Mouse (Mus musculus) cerebellum, postnatal 10 days (tissue): ENCODE measurements around the gene Bpifb4.

Source experiments
- DNase-seq, 2 experiments: peaks; one replicate each; pipeline ENCODE4 v3.0.0; 2021; ENCODE audit warnings: mixed read lengths in 2 of 2

The Bpifb4 gene

DNA sequence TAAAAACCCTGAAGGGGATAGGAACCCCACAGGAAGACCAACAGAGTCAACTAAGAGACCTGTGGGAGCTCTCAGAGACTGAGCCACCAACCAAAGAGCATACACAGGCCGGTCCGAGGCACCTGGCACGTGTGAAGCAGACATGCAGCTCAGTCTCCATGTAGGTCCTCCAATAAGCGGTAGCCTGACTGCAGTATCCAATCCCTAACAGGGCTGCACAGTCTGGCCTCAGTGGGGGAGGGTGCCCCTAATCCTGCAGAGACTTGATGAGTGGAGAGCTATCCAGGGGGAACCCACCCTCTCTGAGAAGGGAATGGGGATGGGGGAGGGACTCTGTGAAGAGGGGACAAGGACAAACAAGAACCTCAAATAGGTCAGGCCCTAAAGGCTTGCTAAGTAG is 67.7 kb downstream of the Bpifb4 start:
- DNase-seq = no peak

DNA sequence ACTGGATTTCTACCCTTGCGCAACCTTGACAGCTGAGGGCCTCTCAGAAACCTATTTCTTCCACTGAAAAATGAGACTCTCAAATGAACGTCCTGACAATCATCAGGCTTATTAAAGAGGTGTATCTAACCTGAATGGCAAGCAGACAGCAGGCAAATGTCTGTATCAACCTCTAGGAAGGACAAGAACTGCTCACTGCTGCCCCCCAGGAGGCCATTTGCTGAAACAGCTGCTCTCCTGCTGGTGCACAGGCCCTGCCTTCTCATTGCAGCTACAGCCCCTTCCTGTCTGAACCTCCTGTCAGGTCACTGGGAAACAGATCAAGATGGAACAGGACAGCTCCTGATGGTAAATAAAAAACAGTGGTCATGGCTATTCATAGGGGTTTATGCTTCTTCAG is 68.3 kb downstream of the Bpifb4 start:
- peak; percentile 34 to 37 for DNase-seq

DNA sequence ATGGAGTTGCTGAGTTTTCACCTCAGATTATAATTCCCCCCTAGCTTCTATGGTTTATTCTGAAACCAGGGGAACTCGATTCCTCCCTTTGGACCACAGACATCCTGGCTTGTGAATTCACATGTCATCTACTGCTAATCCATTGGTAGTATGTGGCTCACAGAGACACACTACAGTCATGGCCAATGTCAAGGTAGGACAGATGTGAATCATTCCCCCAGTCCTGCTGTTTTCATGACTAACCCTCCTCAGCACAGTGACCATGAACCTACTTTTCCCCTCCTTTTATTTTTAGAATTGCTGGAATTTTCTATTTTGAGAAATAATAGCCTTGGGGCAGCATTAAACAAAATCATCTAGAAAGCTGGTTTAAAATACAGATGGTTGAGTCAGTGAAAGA is 69.4 kb downstream of the Bpifb4 start:
- no peak for DNase-seq

DNA sequence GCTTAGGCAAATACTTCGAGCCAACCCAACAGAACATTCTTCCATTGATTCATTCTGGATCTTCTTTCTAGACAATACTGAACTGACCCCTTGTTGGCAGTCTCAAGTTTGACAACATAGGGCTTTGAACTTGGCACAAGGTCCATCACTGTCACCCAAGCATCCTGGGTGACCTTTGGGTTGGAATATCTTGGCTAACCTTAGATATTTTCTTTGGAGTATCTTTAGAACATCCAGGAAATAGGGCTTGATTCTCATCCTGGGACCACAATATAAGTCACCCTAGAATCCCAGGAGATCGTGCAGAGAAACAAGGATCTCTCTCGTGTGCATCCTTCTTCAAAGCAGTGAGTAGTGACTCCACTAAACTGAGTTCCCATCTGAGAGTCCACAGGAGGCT is 70.0 kb downstream of the Bpifb4 start, which contains the start of gene Bpifa2:
Bpifa2 (plus strand) TSS at position 301 of the 400 bp plus-strand sequence.
- no peak for DNase-seq
